Mouse (Mus musculus) midbrain, postnatal 0 days (tissue): Measurements from ENCODE around the gene Apol7a. TPM values are rescaled to one million over a fixed set of nuclear protein-coding genes. Genes with fewer than 3 reads are reported as not detected.

Experiments
- ATAC-seq: fragments of 200-750 bp; cut with Nextera tagmentation; 2 replicates; pipeline ENCODE4 v1.8.0; 2017; ENCODE audit warnings: moderate number of reproducible peaks, mild to moderate bottlenecking, moderate TSS enrichment, moderate library complexity; ENCODE audit not compliant: low FRiP score
- DNase-seq: peaks from one replicate; pipeline ENCODE4 v3.0.0-alpha.2; 2015; ENCODE audit warnings: low spot score
- H3K27ac ChIP-seq: fragments of 300-500 bp; sonication (generic); 2 replicates; pipeline ENCODE4 v1.5.1; 2014; ENCODE audit warnings: low read depth, mild to moderate bottlenecking, low read length, mixed read lengths
- H3K27me3 ChIP-seq: fragments of 300-500 bp; sonication (generic); 2 replicates; pipeline ENCODE4 v1.6.1; 2014; ENCODE audit warnings: low read length, control low read depth, mixed read lengths; ENCODE audit not compliant: insufficient read depth
- H3K36me3 ChIP-seq: fragments of 300-500 bp; sonication (generic); 2 replicates; pipeline ENCODE4 v1.6.1; 2014; ENCODE audit warnings: low read length, control low read depth, mixed read lengths; ENCODE audit not compliant: insufficient read depth
- H3K4me1 ChIP-seq: fragments of 300-500 bp; sonication (generic); 2 replicates; pipeline ENCODE4 v1.6.1; 2014; ENCODE audit warnings: mild to moderate bottlenecking, control low read depth, antibody characterized with exemption, low read length, mixed read lengths; ENCODE audit not compliant: insufficient read depth
- H3K4me2 ChIP-seq: fragments of 300-500 bp; sonication (generic); 2 replicates; pipeline ENCODE4 v1.6.1; 2014; ENCODE audit warnings: low read depth, mild to moderate bottlenecking, low read length, mixed read lengths; ENCODE audit not compliant: poor library complexity, severe bottlenecking
- H3K4me3 ChIP-seq: fragments of 300-500 bp; sonication (generic); 2 replicates; pipeline ENCODE4 v1.5.1; 2014; ENCODE audit warnings: low read depth, mild to moderate bottlenecking, low read length, moderate library complexity
- H3K9ac ChIP-seq: fragments of 300-500 bp; sonication (generic); replicated peaks from 2 replicates; pipeline ENCODE4 v1.6.1; 2014; ENCODE audit warnings: mild to moderate bottlenecking, low read length, moderate library complexity, mixed read lengths; ENCODE audit not compliant: poor library complexity, severe bottlenecking
- H3K9me3 ChIP-seq: fragments of 300-500 bp; sonication (generic); 2 replicates; pipeline ENCODE4 v1.6.1; 2016; ENCODE audit warnings: low read length, control low read depth
- CTCF ChIP-seq: IDR thresholded peaks from 2 replicates; pipeline ENCODE4 v1.5.1; 2016; ENCODE audit warnings: antibody characterized with exemption, mild to moderate bottlenecking
- WGBS: fragments of 180-500 bp; shearing (Covaris S2); extraction: QIAGEN DNeasy Blood & Tissue Kit; methylation state at CpG from one replicate; pipeline ENCODE4 v1.1.7; 2014; 5-methylcytosine and 5-hydroxymethylcytosine counted together
- polyA plus RNA-seq: library from polyadenylated mRNA; unstranded; fragments of >200 nt; fragmentation: Nextera tagmentation; extraction: Ambion mirVana; gene quantifications from 2 replicates; pipeline ENCODE4 v1.2.1, GENCODE M21; 2015
- total RNA-seq: library from RNA; depleted of rRNA; stranded (reverse); fragments of >200 nt; gene quantifications from 2 replicates; pipeline ENCODE4 v1.2.3, GENCODE M21; 2014

Apol7a gene
- total and polyA plus RNA-seq, 2 experiments from 2014 or later, result not detected

DNA sequence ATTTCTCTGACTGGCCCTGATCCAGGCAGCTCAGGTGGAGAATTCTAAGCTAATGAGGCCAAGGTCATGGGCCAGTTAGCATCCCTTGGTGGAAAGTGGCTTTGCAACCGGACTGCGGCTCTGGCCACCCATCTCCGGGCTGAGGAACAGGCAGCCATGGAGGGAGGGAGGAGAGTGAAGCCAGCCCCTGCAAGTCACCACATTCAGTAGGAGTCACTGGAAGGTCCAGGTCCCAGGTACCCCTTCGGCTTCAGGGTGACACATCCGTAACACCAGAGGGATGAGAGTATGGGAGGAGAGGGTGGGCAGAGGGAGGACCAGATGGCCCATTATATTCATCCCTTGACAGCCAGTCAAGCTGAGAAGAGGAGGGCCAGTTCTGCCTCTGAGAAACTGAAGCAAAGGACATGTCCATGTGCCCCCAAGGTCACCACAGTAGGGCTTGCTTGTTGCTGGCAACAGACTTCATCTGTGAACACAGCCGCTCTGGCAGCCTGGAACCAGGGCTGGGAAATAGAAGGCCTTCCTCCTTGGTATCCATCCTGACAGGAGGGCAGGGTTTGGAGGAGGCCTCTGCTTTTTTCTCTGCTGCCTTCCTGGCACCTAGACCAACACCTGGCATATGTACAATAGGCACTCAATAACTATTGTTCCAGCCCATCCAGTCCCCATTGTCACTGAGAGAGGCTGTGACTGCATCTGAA, 43.9 kb downstream of the Apol7a start:
- ATAC-seq (no peak), DNase-seq (peak; percentile 71)
- 59% methylated on average over 6 of the region's 6 CpGs for WGBS
- Histone ChIP-seq H3K4me1 (0 out of 2 replicates have a peak, but pooled peaks cover 12% of the 10 kb centered on the region), H3K27ac (no peak overlapping the region), H3K9ac (no peak overlapping the region), H3K27me3 (no peaks in the 10 kb centered on the region), H3K9me3 (no peaks in the 10 kb centered on the region), H3K4me2 (no peak overlapping the region), H3K36me3 (no peaks in the 10 kb centered on the region), H3K4me3 (no peak overlapping the region)
- TF ChIP-seq CTCF, result no peak

DNA sequence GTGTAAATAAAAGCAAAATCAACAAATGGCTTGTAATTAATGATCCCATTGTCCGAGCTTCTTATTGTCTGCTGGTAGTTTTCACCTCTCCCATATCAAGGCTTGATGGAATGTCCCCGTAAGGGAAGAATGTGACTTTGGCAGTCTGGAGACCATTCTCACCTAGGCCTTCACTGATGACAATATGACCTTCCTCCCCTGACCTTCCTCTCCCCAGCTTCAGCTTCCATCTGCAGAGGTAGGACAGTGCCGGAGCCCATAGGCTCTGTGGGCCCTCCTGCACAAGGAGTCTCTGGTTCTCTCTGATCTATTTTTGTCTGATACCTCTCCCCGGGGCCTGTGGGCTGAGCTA, 44.4 kb downstream of the Apol7a start:
- DNase-seq, result no peak
- Histone ChIP-seq H3K4me2 (no peak overlapping the region), H3K4me3 (no peak overlapping the region), H3K9me3 (no peaks in the 10 kb centered on the region), H3K36me3 (no peaks in the 10 kb centered on the region), H3K27me3 (no peaks in the 10 kb centered on the region), H3K4me1 (0 out of 2 replicates have a peak, but pooled peaks cover 12% of the 10 kb centered on the region), H3K9ac (no peak overlapping the region), H3K27ac (no peak overlapping the region)
- ATAC-seq, result no peak
- TF ChIP-seq CTCF, result no peak
- WGBS, result 68% methylated on average over 4 of the region's 4 CpGs

DNA sequence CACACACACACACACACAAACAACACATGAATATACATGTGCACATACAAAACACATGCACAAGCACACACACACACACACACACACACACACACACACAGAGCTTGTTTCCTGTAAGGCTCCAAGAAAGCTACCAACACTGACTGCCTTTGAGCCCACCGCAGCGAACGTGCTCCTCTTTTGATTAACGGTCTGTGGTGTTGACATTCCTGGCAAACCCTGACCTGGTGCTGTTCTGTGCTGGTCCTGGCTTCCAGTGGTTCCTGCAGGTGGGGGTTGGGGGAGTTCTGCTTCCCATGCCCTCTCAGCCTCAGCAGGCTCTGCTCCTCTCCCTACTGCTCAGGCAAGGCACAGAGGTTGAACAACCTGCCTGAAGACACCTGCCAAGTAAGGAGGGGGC, 45.1 kb downstream of the Apol7a start:
- H3K9ac ChIP-seq, result no peak overlapping the region
- H3K4me3 ChIP-seq, result no peak overlapping the region
- no peak for ATAC-seq
- no peaks in the 10 kb centered on the region for H3K27me3 ChIP-seq
- H3K27ac ChIP-seq, result no peak overlapping the region
- 53% methylated on average over 4 of the region's 4 CpGs for WGBS
- H3K36me3 ChIP-seq, result no peaks in the 10 kb centered on the region
- no peak overlapping the region for H3K4me2 ChIP-seq
- H3K4me1 ChIP-seq, result 0 out of 2 replicates have a peak, but pooled peaks cover 8% of the 10 kb centered on the region
- no peak for DNase-seq
- H3K9me3 ChIP-seq, result no peaks in the 10 kb centered on the region
- no peak for TF ChIP-seq CTCF

DNA sequence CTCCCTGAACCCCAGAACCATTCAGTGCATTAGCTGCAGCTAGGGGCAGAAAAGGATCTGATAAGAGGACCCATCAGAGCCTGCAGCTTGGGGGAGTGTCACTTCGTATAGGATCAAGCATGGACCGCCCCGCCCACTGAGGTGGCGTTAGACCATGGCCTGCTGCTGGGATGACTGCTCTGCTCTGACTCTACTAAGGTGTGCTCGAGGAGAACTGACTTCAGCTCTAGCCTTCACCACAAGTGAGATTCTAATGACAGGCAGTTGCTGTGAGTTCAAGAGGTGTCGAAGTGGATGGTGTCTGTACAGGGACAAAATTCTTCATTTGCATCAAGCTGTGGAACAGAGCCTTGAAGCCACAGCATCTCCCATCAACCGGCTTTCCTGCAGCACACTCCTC, 46.0 kb downstream of the Apol7a start:
- ATAC-seq (no peak), DNase-seq (no peak)
- H3K27me3 ChIP-seq, result no peaks in the 10 kb centered on the region
- H3K4me3 ChIP-seq, result no peak overlapping the region
- no peaks in the 10 kb centered on the region for H3K36me3 ChIP-seq
- whole genome bisulfite sequencing, result 51% methylated on average over 7 of the region's 7 CpGs
- H3K9me3 ChIP-seq, result no peaks in the 10 kb centered on the region
- H3K4me1 ChIP-seq, result 0 out of 2 replicates have a peak, but pooled peaks cover 8% of the 10 kb centered on the region
- no peak for TF ChIP-seq CTCF
- H3K9ac ChIP-seq, result 0 out of 2 replicates have a peak overlapping the region, but pooled peaks have one; percentile 8
- H3K27ac ChIP-seq, result no peak overlapping the region
- H3K4me2 ChIP-seq, result no peak overlapping the region

DNA sequence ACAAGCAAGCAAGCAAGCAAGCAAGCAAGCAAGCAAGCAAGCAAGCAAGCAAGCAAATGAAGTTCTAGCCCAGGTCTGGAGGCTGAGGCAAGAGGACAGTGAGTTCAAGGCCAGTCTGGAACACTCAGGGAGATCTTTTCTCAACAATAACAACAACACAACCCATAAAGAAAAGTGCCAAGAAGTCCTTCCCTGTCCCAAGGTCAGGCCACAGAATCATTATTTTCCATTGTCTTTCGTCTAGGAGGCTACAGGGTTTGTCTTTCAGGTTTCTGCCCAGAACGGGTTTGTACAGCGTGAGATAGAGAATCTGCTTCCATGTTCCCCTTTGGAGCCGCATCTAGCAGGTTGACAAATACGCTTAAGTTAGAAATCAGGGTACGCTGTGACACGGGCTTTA, 48.8 kb downstream of the Apol7a start:
- Histone ChIP-seq H3K4me2 (no peak overlapping the region), H3K36me3 (no peaks in the 10 kb centered on the region), H3K4me3 (no peak overlapping the region), H3K27me3 (no peaks in the 10 kb centered on the region), H3K9ac (no peak overlapping the region), H3K4me1 (0 out of 2 replicates have a peak, but pooled peaks cover 8% of the 10 kb centered on the region), H3K9me3 (no peaks in the 10 kb centered on the region), H3K27ac (no peak overlapping the region)
- no peak for DNase-seq
- WGBS, result 90% methylated on average over 7 of the region's 7 CpGs
- ATAC-seq, result no peak
- no peak for TF ChIP-seq CTCF

DNA sequence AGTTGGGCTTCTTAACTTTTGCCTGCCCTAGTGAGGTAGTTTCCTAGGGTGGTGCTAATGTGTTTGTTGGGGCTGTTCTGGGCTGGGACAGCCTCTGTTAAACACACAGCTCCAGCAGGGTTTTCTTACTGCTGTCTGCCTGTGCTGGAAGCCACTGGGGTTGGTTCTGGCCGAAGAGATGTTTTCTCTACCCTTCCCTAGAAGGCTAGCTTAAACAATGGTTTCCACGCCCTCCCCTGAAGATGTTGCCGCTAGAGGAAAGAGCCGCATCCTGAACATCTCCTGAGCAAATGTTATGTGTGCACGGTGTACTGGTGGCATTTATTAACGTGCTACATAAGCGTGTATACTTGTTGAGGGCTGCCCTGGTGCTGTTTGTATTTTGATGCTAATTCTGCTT, 50.8 kb downstream of the Apol7a start:
- no peaks in the 10 kb centered on the region for H3K36me3 ChIP-seq
- no peaks in the 10 kb centered on the region for H3K9me3 ChIP-seq
- no peak overlapping the region for H3K27ac ChIP-seq
- 81% methylated on average over 7 of the region's 7 CpGs for WGBS
- H3K9ac ChIP-seq, result no peak overlapping the region
- ATAC-seq, result no peak
- no peak for TF ChIP-seq CTCF
- H3K4me3 ChIP-seq, result no peak overlapping the region
- H3K4me1 ChIP-seq, result peaks cover 8% of the 10 kb centered on the region
- no peak overlapping the region for H3K4me2 ChIP-seq
- H3K27me3 ChIP-seq, result no peaks in the 10 kb centered on the region
- no peak for DNase-seq
